Mouse (Mus musculus): ENCODE measurements around the gene Zbed5. TPM values are rescaled to one million over a fixed set of nuclear protein-coding genes. Genes with fewer than 3 reads are reported as not detected.
"Not testable (repeated sequence)": the region's sequence is repeated elsewhere in the genome, so short reads cannot be mapped to it uniquely, and the experiment has no call there.

Zbed5 gene
- polyA plus RNA-seq, 1 experiment from 2014 or later: 8.8 TPM

DNA sequence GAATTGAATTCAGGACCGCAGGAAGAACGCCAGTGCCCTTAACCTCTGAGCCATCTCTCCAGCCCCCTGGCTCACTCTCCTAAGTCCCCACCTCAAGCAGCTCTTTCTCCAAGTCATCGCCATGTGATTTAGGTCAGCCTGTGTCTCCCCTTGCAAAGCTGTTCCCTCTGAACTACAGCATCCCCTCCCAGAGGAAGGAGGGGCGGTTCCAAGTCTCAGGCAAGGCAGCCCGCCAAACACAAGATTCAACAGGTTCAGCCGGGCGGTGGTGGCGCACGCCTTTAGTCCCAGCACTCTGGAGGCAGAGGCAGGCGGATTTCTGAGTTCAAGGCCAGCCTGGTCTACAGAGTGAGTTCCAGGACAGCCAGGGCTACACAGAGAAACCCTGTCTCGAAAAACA is 20.0 kb downstream of the Zbed5 start:
- H3K9ac ChIP-seq (ENCODE audit: low read length); H3K27ac ChIP-seq (ENCODE audit: low read depth, low read length); H3K4me1 ChIP-seq (ENCODE audit: control insufficient read depth, insufficient read depth, low read length); H3K27me3 ChIP-seq (ENCODE audit: control insufficient read depth, insufficient read depth, low read length); ATAC-seq (ENCODE audit: insufficient read depth, low FRiP score, low TSS enrichment); DNase-seq (ENCODE audit: low spot score); H3K36me3 ChIP-seq (ENCODE audit: control insufficient read depth, insufficient read depth, low read length); H3K4me3 ChIP-seq (ENCODE audit: low read depth, low read length); H3K9me3 ChIP-seq (ENCODE audit: control insufficient read depth, low read length); H3K4me2 ChIP-seq (ENCODE audit: low read depth): not testable (repeated sequence)
- WGBS: 88% methylated on average over 10 of the region's 11 CpGs

DNA sequence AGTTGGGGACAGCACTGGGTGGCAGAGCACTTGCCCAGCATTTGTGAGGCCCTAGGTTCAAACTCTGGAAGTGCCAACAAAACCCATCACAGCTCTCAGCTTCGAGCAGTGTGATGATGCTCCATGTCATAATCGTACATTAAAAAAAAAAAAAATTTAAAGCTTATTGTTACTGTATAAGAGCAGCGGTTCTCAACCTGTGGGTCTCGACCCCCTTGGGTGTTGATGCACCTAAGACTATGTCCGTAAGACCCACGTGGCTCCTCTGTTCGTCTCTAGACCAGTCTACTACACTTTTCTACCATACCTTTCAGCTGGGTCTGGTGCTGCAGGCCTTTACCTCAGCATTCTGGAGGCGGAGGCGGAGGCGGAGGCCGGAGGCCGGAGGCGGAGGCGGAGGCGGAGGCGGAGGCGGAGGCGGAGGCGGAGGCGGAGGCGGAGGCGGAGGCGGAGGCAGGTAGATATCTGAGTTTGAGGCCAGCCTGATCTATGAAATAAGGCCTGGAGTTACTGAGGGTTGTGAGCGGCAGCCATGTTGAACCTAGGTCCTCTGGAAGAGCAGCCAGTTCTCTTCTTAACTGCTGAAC is 22.6 kb downstream of the Zbed5 start:
- Histone ChIP-seq H3K27ac (ENCODE audit: low read depth, low read length) (no peak overlapping the region), H3K9me3 (ENCODE audit: control insufficient read depth, low read length) (no peaks in the 10 kb centered on the region), H3K4me1 (ENCODE audit: control insufficient read depth, insufficient read depth, low read length) (no peaks in the 10 kb centered on the region), H3K4me2 (ENCODE audit: low read depth) (no peak overlapping the region), H3K27me3 (ENCODE audit: control insufficient read depth, insufficient read depth, low read length) (no peaks in the 10 kb centered on the region), H3K36me3 (ENCODE audit: control insufficient read depth, insufficient read depth, low read length) (no peaks in the 10 kb centered on the region), H3K9ac (ENCODE audit: low read length) (no peak overlapping the region), H3K4me3 (ENCODE audit: low read depth, low read length) (no peak overlapping the region)
- ATAC-seq (ENCODE audit: insufficient read depth, low FRiP score, low TSS enrichment) (no peak), DNase-seq (ENCODE audit: low spot score) (no peak)
- 89% methylated on average over 24 of the region's 24 CpGs for WGBS

DNA sequence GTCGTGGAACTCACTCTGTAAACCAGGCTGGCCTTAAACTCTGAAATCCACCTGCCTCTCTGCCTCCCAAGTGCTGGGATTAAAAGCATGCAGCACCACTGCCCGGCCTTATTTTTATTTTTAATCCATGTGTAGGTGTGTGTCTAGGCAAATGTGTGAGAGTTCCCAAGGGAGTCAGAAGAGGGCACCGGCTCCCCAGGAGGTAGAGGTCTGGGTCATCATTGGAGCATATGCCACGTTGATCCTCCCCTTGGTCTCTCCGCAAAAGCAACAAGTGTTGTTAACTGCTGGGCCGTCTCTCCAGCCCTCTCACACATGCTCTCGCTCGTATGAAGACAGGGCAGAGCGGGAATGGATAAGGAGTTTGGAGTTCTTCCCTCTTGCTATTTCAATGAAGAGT is 23.2 kb downstream of the Zbed5 start:
- Histone ChIP-seq H3K4me1 (ENCODE audit: control insufficient read depth, insufficient read depth, low read length) (no peaks in the 10 kb centered on the region), H3K27ac (ENCODE audit: low read depth, low read length) (no peak overlapping the region), H3K36me3 (ENCODE audit: control insufficient read depth, insufficient read depth, low read length) (no peaks in the 10 kb centered on the region), H3K9ac (ENCODE audit: low read length) (no peak overlapping the region), H3K4me3 (ENCODE audit: low read depth, low read length) (no peak overlapping the region), H3K4me2 (ENCODE audit: low read depth) (no peak overlapping the region), H3K27me3 (ENCODE audit: control insufficient read depth, insufficient read depth, low read length) (no peaks in the 10 kb centered on the region), H3K9me3 (ENCODE audit: control insufficient read depth, low read length) (no peaks in the 10 kb centered on the region)
- DNase-seq (ENCODE audit: low spot score) (no peak), ATAC-seq (ENCODE audit: insufficient read depth, low FRiP score, low TSS enrichment) (no peak)
- 84% methylated on average over 9 of the region's 9 CpGs for WGBS

DNA sequence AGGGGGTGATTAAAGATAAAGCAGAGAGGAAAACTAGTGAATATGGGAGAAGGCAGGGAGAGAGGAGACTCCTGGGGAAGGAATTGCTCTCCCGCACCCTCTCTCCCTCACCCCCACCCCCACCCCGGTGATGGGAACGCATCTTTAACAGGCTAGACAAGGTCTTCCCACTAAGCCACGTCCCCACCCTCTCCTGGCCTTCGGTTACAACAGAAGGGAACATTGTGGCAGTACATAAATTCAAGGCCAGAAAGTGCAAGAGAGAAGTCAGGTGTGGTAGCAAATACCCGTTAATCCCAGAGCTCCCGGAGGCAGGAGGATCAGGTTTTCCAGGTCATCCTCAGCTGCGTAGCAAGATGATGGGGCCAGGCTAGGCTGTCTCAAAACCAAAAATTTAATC is 23.8 kb downstream of the Zbed5 start:
- 70% methylated on average over 8 of the region's 8 CpGs for WGBS
- no peak overlapping the region for H3K4me3 ChIP-seq (ENCODE audit: low read depth, low read length)
- no peak for DNase-seq (ENCODE audit: low spot score)

DNA sequence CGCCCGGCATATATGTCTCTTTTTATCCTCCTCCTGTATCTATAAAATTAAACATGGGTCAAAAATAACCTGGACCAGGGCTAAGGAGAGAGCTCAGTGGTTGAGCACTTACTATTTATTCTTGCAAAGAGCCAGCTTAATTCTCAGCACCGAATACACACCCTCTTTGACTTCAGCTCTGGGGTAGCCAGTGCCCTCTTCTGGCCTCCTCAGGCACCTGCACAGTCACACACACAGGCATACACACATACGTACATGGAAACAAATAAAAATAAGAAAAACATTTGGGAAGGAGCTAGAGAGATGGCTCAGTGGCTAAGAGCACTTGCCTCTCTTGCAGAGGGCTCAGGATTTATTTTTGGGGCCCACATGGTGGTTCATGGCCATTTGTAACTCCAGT is 26.4 kb downstream of the Zbed5 start:
- WGBS: 94% methylated on average over 4 of the region's 4 CpGs
- no peak for ATAC-seq (ENCODE audit: insufficient read depth, low FRiP score, low TSS enrichment)
- H3K9me3 ChIP-seq (ENCODE audit: control insufficient read depth, low read length): no peaks in the 10 kb centered on the region
- no peak overlapping the region for H3K27ac ChIP-seq (ENCODE audit: low read depth, low read length)
- no peaks in the 10 kb centered on the region for H3K36me3 ChIP-seq (ENCODE audit: control insufficient read depth, insufficient read depth, low read length)
- H3K4me1 ChIP-seq (ENCODE audit: control insufficient read depth, insufficient read depth, low read length): no peaks in the 10 kb centered on the region
- H3K9ac ChIP-seq (ENCODE audit: low read length): no peak overlapping the region
- H3K4me3 ChIP-seq (ENCODE audit: low read depth, low read length): no peak overlapping the region
- no peaks in the 10 kb centered on the region for H3K27me3 ChIP-seq (ENCODE audit: control insufficient read depth, insufficient read depth, low read length)
- no peak overlapping the region for H3K4me2 ChIP-seq (ENCODE audit: low read depth)
- no peak for DNase-seq (ENCODE audit: low spot score)

More for the DNA sequence above, 23.8 kb downstream of the Zbed5 start:
- no peak for ATAC-seq (ENCODE audit: insufficient read depth, low FRiP score, low TSS enrichment)
- no peak overlapping the region for H3K4me2 ChIP-seq (ENCODE audit: low read depth)
- no peaks in the 10 kb centered on the region for H3K4me1 ChIP-seq (ENCODE audit: control insufficient read depth, insufficient read depth, low read length)
- H3K36me3 ChIP-seq (ENCODE audit: control insufficient read depth, insufficient read depth, low read length): no peaks in the 10 kb centered on the region
- H3K9ac ChIP-seq (ENCODE audit: low read length): no peak overlapping the region
- no peaks in the 10 kb centered on the region for H3K27me3 ChIP-seq (ENCODE audit: control insufficient read depth, insufficient read depth, low read length)
- no peaks in the 10 kb centered on the region for H3K9me3 ChIP-seq (ENCODE audit: control insufficient read depth, low read length)
- H3K27ac ChIP-seq (ENCODE audit: low read depth, low read length): no peak overlapping the region

DNA sequence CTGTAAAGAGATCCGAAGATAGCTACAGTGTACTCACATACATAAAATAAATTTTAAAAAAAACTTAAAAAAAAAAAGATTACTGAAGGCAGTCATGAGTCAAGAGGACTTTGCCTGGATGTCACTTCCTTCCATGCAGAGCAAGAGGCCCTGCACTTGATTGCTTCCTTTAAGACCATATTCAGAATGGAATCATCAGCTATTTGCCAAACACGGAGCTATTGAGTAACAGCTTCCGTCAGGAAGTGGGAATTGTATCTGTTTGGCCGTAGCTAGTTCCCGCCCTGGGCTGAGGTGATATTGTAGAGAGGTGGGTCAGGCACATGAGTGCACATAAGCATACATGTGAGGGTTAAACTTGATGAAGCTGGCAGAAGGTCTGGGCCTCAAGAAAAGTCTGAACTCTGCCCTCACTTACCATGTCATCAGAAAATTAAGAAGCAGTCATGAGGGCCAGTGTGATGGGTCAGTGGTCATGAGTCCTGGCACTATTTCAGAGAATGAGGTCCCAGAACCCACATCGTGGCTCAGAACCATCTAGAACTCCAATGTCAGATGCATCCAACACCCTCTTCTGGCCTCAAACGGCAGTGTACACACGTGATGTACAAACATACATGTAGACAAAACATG is 29.4 kb downstream of the Zbed5 start:
- no peak for ATAC-seq (ENCODE audit: insufficient read depth, low FRiP score, low TSS enrichment)
- Histone ChIP-seq H3K9ac (ENCODE audit: low read length) (no peak overlapping the region), H3K36me3 (ENCODE audit: control insufficient read depth, insufficient read depth, low read length) (no peaks in the 10 kb centered on the region), H3K27ac (ENCODE audit: low read depth, low read length) (no peak overlapping the region), H3K4me1 (ENCODE audit: control insufficient read depth, insufficient read depth, low read length) (no peaks in the 10 kb centered on the region), H3K4me2 (ENCODE audit: low read depth) (no peak overlapping the region), H3K4me3 (ENCODE audit: low read depth, low read length) (no peak overlapping the region), H3K27me3 (ENCODE audit: control insufficient read depth, insufficient read depth, low read length) (no peaks in the 10 kb centered on the region), H3K9me3 (ENCODE audit: control insufficient read depth, low read length) (no peaks in the 10 kb centered on the region)
- 86% methylated on average over 8 of the region's 8 CpGs for WGBS
- no peak for DNase-seq (ENCODE audit: low spot score)

DNA sequence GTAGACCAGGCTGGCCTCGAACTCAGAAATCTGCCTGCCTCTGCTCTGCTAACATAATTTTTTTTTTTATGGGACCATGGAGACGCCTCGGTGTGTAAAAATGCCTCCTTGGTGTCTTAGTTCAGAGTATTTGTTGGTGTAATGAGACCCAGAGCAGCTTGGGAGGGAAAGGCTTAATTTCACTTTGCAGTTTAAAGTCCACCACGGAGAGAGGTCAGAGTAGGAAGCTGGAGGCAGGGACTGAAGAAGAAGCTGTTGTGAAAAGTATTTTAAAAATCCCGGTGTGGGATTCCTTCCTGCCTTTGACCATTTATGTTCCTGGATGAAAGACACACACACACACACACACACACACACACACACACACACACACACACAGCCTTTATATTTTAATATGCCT is 30.4 kb downstream of the Zbed5 start:
- DNase-seq (ENCODE audit: low spot score): no peak
- H3K4me1 ChIP-seq (ENCODE audit: control insufficient read depth, insufficient read depth, low read length): no peaks in the 10 kb centered on the region
- H3K9ac ChIP-seq (ENCODE audit: low read length): no peak overlapping the region
- 84% methylated on average over 5 of the region's 5 CpGs for WGBS
- no peak overlapping the region for H3K4me2 ChIP-seq (ENCODE audit: low read depth)
- no peaks in the 10 kb centered on the region for H3K36me3 ChIP-seq (ENCODE audit: control insufficient read depth, insufficient read depth, low read length)
- H3K27me3 ChIP-seq (ENCODE audit: control insufficient read depth, insufficient read depth, low read length): no peaks in the 10 kb centered on the region
- H3K4me3 ChIP-seq (ENCODE audit: low read depth, low read length): no peak overlapping the region
- no peak overlapping the region for H3K27ac ChIP-seq (ENCODE audit: low read depth, low read length)
- no peaks in the 10 kb centered on the region for H3K9me3 ChIP-seq (ENCODE audit: control insufficient read depth, low read length)
- no peak for ATAC-seq (ENCODE audit: insufficient read depth, low FRiP score, low TSS enrichment)

DNA sequence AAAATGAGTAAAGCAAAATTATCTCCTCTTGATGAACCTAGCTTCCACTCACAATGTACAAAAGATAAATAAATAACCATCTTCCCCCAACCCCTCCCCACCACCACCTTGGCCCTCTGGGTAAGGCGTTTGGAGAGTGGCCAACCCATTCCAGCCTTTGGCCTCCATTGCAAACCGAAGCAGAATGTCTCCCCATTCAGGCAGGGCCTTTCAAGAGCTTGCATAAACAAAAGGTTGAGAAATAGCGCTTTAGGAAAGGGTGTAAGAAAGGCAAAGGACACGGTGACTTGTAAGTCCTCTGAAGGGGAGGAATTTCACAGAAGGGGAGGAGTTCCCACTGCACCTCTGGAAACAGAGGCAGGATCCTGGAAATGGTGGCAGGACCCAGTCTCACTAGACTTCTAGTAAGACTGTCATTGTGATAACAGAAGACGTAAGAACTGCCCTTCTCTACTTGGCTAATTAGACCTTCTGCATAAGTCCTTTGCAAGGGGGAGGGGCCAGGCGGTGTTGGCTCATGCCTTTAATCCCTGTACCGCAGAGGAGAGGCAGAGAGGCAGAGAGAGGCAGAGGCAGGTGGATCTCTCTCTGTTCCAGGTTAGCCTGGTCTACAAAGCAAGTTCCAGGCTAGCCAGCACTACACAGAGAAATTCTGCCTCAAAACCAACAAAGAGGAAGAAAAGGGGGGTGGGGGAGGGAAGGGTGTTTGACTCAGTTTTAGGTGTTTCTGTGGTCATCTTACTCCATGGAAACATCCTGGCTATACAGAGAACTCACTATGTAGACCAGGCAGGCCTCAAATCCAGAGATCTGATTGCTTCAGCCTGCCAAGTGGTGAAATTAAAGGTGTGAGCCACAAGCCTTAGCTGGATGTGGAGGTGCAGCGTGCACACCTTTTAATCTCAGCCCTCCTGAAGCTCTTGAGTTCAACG is 34.7 kb downstream of the Zbed5 start:
- 52% methylated on average over 9 of the region's 9 CpGs for WGBS
- DNase-seq (ENCODE audit: low spot score) (no peak), ATAC-seq (ENCODE audit: insufficient read depth, low FRiP score, low TSS enrichment) (no peak)
- H3K36me3 ChIP-seq (ENCODE audit: control insufficient read depth, insufficient read depth, low read length): no peaks in the 10 kb centered on the region
- no peak overlapping the region for H3K9ac ChIP-seq (ENCODE audit: low read length)
- H3K27ac ChIP-seq (ENCODE audit: low read depth, low read length): no peak overlapping the region
- H3K4me2 ChIP-seq (ENCODE audit: low read depth): no peak overlapping the region
- H3K27me3 ChIP-seq (ENCODE audit: control insufficient read depth, insufficient read depth, low read length): no peaks in the 10 kb centered on the region
- H3K4me3 ChIP-seq (ENCODE audit: low read depth, low read length): no peak overlapping the region
- H3K4me1 ChIP-seq (ENCODE audit: control insufficient read depth, insufficient read depth, low read length): no peaks in the 10 kb centered on the region
- no peaks in the 10 kb centered on the region for H3K9me3 ChIP-seq (ENCODE audit: control insufficient read depth, low read length)

Data from neural tube, embryonic 11.5 days (tissue).